Mouse (Mus musculus) induced T-regulatory cell, adult 2 months (primary cell): ENCODE measurements around the gene Hpcal1.
"Not testable (repeated sequence)": the region's sequence is repeated elsewhere in the genome, so short reads cannot be mapped to it uniquely, and the experiment has no call there.

Experiments used
- DNase-seq: peaks from one replicate; pipeline ENCODE4 v3.0.0-alpha.2; 2012; ENCODE audit warnings: low read depth

Hpcal1 gene

GRCm38 (mm10) chr12:17778320-17778719 lies 87.7 kb downstream of the Hpcal1 start:
- DNase-seq = peak; percentile 61

GRCm38 (mm10) chr12:17779093-17779492 lies 88.4 kb downstream of the Hpcal1 start:
- DNase-seq = no peak

- peak; percentile 35 for DNase-seq
Observed at GRCm38 (mm10) chr12:17789486-17789885, 98.8 kb downstream of the Hpcal1 start.

- DNase-seq = no peak
Observed at GRCm38 (mm10) chr12:17791111-17791510, 100.5 kb downstream of the Hpcal1 start.

GRCm38 (mm10) chr12:17792756-17793155 lies 102.1 kb downstream of the Hpcal1 start:
- DNase-seq = no peak

- DNase-seq = peak; percentile 85
Observed at GRCm38 (mm10) chr12:17795660-17796278, 105.1 kb downstream of the Hpcal1 start.

- DNase-seq = not testable (repeated sequence)
Observed at GRCm38 (mm10) chr12:17798261-17798660, 107.6 kb downstream of the Hpcal1 start.

- DNase-seq = peak; percentile 83
Observed at GRCm38 (mm10) chr12:17808542-17808941, 117.9 kb downstream of the Hpcal1 start.

- not testable (repeated sequence) for DNase-seq
Observed at GRCm38 (mm10) chr12:17835279-17835678, 144.6 kb downstream of the Hpcal1 start.
